Mouse (Mus musculus) thymus, adult 2 months (tissue): Measurements from ENCODE around the gene Trim41. TPM values are rescaled to one million over a fixed set of nuclear protein-coding genes. Genes with fewer than 3 reads are reported as not detected.
"Not testable (repeated sequence)": the region's sequence is repeated elsewhere in the genome, so short reads cannot be mapped to it uniquely, and the experiment has no call there.

Experiments
- DNase-seq: peaks from one replicate; pipeline ENCODE4 v3.0.0; 2021
- H3K27ac ChIP-seq: fragments of 200-500 bp; 2 replicates; pipeline ENCODE4 v1.5.1; 2012; ENCODE audit warnings: low read length, control low read depth; ENCODE audit not compliant: control insufficient read depth, insufficient read depth
- H3K27me3 ChIP-seq: fragments of 200-500 bp; 2 replicates; pipeline ENCODE4 v1.6.1; 2012; ENCODE audit warnings: mild to moderate bottlenecking, low read length, moderate library complexity, mixed read lengths; ENCODE audit not compliant: control insufficient read depth, insufficient read depth
- H3K36me3 ChIP-seq: fragments of 200-500 bp; 2 replicates; pipeline ENCODE4 v1.6.1; 2012; ENCODE audit warnings: mild to moderate bottlenecking, low read length, moderate library complexity; ENCODE audit not compliant: control insufficient read depth, insufficient read depth
- H3K4me1 ChIP-seq: fragments of 200-500 bp; replicated peaks from 2 replicates; pipeline ENCODE4 v1.6.1; 2012; ENCODE audit warnings: low read length; ENCODE audit not compliant: control insufficient read depth, insufficient read depth
- H3K4me3 ChIP-seq: fragments of 200-500 bp; 2 replicates; pipeline ENCODE4 v1.5.1; 2012; ENCODE audit warnings: mild to moderate bottlenecking, low read length, control low read depth, moderate library complexity; ENCODE audit not compliant: control insufficient read depth, insufficient read depth
- CTCF ChIP-seq: fragments of 200-500 bp; IDR thresholded peaks from 2 replicates; pipeline ENCODE4 v1.5.1; 2012; ENCODE audit warnings: mild to moderate bottlenecking, control low read depth, low read length, moderate library complexity, borderline replicate concordance; ENCODE audit not compliant: control insufficient read depth, poor library complexity, insufficient read depth; ENCODE audit errors: extremely low read depth
- POLR2A ChIP-seq: fragments of 200-500 bp; IDR thresholded peaks from 2 replicates; pipeline ENCODE4 v1.6.1; 2012; ENCODE audit warnings: mild to moderate bottlenecking, low read length, control low read depth, moderate library complexity; ENCODE audit not compliant: control insufficient read depth, poor library complexity, insufficient read depth; ENCODE audit errors: extremely low read depth
- WGBS: fragments of 180-500 bp; shearing (Covaris S2); methylation state at CpG from one replicate; pipeline ENCODE4 v1.1.7; 2018; 5-methylcytosine and 5-hydroxymethylcytosine counted together
- polyA plus RNA-seq: library from polyadenylated mRNA; depleted of rRNA; stranded (reverse); fragments of >200 nt; gene quantifications from 2 replicates; pipeline ENCODE4 v1.2.3, GENCODE M21; 2012

Gene Trim41
- polyA plus RNA-seq, 1 experiment: 41.7 TPM

DNA sequence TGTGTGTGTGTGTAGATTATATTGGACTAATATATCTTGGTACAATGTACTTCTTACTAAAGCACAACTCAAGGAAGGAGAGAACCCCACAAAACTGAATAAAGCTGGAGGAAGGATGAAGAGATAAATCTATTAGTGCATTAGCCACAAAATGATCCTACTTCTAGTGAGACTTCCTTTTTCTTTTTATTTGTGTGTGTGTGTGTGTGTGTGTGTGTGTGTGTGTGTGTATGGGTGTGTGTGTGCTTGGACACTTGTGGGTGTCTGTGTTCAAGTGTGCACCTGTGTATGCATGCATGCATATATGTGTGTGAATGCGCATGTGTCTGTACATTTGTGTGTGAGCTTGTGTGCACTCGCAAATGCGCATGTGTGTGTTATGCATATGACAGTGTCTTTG, 24.0 kb downstream of the Trim41 start:
- DNase-seq: no peak
- Histone ChIP-seq H3K27me3 (no peaks in the 10 kb centered on the region), H3K27ac (no peak overlapping the region), H3K4me1 (0 out of 2 replicates have a peak, but pooled peaks cover 3% of the 10 kb centered on the region), H3K4me3 (no peak overlapping the region), H3K36me3 (no peaks in the 10 kb centered on the region)
- WGBS: 100% methylated on average over 3 of the region's 3 CpGs
- TF ChIP-seq CTCF (no peak), POLR2A (no peak)

DNA sequence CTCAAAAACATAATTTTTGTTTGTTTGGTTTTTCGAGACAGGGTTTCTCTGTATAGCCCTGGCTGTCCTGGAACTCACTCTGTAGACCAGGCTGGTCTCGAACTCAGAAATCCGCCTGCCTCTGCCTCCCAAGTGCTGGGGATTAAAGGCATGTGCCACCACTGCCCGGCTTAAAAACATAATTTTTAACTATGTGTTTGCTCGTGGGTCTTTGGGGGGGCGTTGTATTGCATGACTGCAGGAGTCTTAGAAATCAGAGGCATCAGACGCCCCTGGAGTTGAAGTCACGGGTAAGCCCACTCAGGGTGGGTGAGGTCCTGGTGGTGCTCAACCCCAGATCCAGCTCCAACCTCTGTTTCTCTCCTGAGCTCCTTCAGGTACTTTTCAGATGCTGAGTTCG, 25.3 kb downstream of the Trim41 start:
- DNase-seq, H3K27ac ChIP-seq, H3K4me1 ChIP-seq, H3K36me3 ChIP-seq, H3K4me3 ChIP-seq, H3K27me3 ChIP-seq: not testable (repeated sequence)
- WGBS: 92% methylated on average over 9 of the region's 9 CpGs

DNA sequence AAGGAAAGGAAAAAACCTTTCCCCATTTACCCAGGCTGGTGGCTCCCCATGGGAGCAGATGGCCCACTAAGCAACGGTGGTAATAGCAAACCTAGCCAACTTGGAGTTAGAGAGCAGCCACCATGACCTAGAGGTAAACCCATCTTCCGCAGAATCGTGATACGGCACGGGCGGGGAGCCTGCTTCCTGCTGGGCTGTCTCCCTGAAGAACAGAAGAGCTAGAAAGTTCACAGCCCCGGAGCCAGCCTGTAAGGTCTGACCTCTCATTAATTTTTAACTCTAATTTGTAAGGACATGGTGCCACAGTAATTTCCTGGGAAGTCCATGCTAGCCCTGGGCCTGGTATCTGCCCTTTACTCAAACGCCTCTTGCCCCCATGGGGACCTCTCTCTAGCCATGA, 26.2 kb downstream of the Trim41 start:
- DNase-seq: no peak
- H3K4me1 ChIP-seq: peaks cover 3% of the 10 kb centered on the region; the same call in 1 of the 2 replicates
- no peaks in the 10 kb centered on the region for H3K27me3 ChIP-seq
- 85% methylated on average over 8 of the region's 8 CpGs for WGBS
- TF ChIP-seq POLR2A: no peak
- no peak for TF ChIP-seq CTCF
- H3K4me3 ChIP-seq: no peak overlapping the region
- H3K36me3 ChIP-seq: no peaks in the 10 kb centered on the region
- no peak overlapping the region for H3K27ac ChIP-seq

DNA sequence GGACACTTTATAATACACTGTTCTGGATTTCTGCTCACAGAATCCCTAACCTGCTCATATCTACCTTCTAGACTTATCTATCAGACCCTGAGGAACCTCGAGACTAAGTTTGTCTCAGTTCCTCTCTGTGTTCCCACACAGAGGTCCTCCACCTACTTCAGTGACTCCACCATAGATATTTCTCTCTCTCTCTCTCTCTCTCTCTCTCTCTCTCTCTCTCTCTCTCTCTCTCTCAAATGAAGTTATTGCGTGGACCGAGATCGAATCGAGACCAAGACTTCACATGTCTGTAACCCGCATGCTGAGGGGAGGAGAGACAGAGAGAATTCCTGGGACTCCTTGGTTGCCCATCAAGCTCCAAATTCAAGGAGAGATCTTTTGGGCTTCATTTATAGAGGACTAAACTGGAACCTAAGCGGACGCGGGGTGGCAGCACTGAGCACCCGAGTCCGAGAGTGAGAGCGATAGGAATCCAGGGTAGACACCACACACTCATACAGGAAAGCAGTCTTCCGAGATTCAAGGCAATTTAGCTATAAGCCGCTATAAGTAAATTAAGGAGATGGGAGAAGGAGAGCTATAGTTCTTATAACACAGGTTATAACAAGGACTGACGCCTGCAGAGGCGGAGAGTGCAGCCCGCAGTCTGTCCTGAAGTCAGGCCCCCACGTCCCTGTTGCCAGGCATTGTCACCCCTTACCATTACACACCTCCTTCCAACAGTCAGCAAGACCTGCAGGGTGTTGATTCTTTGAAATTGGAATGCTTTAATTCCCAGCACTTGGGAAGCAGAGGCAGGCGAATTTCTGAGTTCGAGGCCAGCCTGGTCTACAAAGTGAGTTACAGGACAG, 27.0 kb downstream of the Trim41 start:
- Histone ChIP-seq H3K4me3 (no peak overlapping the region), H3K27me3 (no peaks in the 10 kb centered on the region), H3K4me1 (peaks cover 3% of the 10 kb centered on the region; the same call in 1 of the 2 replicates), H3K27ac (no peak overlapping the region), H3K36me3 (no peaks in the 10 kb centered on the region)
- peak; percentile 83 for DNase-seq
- TF ChIP-seq CTCF: peak; percentile 74; the same call in 1 of the 2 replicates
- no peak for TF ChIP-seq POLR2A
- WGBS: 29% methylated on average over 20 of the region's 20 CpGs

DNA sequence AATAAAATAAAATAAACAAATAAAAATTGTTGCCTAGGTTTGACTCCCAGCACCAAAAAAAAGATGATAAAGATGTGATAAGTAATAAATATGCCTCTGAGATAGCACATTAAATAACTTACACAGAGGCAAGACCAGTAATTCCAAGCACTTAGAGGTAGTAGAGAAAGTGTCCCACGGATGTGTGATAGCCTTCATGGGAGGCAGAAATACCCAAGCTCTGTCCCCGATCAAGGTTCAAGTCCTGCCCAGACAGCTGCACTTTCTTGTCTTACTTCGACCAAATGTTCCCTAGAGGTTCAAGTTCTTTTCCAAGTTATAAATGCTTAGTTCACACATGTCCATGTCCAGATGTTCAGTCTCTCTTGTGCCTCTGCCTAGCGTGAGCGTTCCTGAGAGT, 27.9 kb downstream of the Trim41 start:
- Histone ChIP-seq H3K4me3 (no peak overlapping the region), H3K27me3 (no peaks in the 10 kb centered on the region), H3K27ac (no peak overlapping the region), H3K4me1 (peaks cover 3% of the 10 kb centered on the region; the same call in 1 of the 2 replicates), H3K36me3 (no peaks in the 10 kb centered on the region)
- TF ChIP-seq CTCF (no peak), POLR2A (no peak)
- WGBS: 94% methylated on average over 5 of the region's 5 CpGs
- DNase-seq: no peak

DNA sequence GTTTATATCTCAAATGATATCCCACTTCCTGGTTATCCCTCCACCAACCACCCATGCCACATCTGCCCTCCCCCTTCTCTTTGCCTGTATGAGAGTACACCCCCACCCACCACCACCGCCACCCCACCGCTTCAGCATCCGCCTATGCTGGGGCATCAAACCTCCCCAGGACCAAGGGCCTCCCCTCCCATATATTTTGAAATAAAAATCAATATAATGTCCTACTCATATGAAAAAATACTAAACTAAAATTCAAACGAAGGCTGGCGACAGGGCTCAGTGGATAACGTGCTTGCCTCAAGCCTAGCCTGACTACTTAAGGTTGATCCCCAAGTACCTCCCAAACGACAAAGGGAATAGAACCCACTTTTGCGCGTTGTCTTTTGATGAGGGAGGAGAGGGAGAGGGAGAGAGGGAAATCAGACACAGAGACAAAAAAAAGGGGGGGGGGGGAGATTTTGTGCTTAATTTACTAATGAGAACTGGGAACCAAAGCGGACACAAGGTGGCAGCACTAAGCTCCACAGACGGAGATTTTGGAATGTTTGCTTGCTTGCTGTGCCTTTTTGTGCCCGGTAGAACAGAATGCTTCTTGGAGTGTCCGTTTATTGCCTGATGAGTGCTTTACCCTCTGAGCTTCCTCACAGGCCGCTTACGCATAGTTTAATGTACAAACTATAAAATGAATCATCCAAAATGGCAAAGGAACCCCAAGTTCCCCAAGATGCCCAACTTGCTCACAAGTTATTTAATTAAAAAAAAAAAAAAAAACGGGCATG, 28.7 kb downstream of the Trim41 start:
- Histone ChIP-seq H3K4me3 (peak overlapping the region; percentile 49), H3K36me3 (no peaks in the 10 kb centered on the region), H3K4me1 (peaks cover 3% of the 10 kb centered on the region; the same call in 1 of the 2 replicates), H3K27ac (peak overlapping the region; percentile 57; the same call in 1 of the 2 replicates), H3K27me3 (no peaks in the 10 kb centered on the region)
- peak; percentile 68 for DNase-seq
- WGBS: 3% methylated on average over 16 of the region's 16 CpGs
- TF ChIP-seq CTCF (no peak), POLR2A (no peak)

DNA sequence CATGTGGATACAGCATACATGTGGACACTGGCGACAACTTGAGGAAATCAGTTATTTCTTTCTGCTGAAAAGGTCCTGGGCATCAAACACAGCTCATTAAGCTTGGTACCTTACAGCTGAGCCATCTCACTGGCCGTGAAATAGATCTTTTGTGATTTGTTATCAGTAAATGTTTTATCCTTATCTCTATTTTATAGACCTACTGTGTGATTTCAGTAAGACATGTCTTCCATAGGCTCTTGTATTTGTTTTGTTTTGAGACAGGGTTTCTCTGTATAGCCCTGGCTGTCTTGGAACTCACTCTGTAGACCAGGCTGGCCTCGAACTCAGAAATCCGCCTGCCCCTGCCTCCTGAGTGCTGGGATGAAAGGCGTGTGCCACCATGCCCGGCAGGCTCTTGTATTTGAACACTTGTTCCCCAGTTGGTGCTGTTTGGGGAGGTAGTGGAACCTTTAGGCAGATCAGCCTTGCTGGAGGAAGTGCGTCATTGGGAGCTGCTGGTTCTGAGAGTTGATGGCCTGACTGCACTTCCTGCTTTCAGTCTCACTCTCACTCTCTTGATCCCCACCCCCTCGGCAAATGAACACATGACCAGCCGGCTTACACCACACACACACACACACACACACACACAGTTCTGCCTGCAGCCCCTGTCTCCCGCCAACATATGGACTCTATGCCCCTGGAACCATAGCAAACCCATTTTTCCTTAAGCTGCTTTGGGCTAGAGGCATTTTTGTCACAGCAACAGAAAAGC, 29.5 kb downstream of the Trim41 start:
- H3K27me3 ChIP-seq: no peaks in the 10 kb centered on the region
- H3K4me3 ChIP-seq: peak overlapping the region; percentile 36
- 37% methylated on average over 10 of the region's 10 CpGs for WGBS
- DNase-seq: peak; percentile 67
- H3K36me3 ChIP-seq: no peaks in the 10 kb centered on the region
- no peak for TF ChIP-seq POLR2A
- TF ChIP-seq CTCF: no peak
- peaks cover 3% of the 10 kb centered on the region; the same call in 1 of the 2 replicates for H3K4me1 ChIP-seq
- H3K27ac ChIP-seq: peak overlapping the region; percentile 66
